Mouse (Mus musculus) embryonic stem cell, embryonic (primary cell): Measurements from ENCODE around the gene Dlx2.

Source experiments
- CTCF ChIA-PET, 4 experiments: fragments of 300-600 bp in 2 of 4; fragments of 350-600 bp in 2 of 4; sonication (Branson Sonifier 250); formaldehyde crosslinking; loops; one replicate each; lab custom pipeline; 2022; ENCODE audit warnings: inconsistent platforms in 2 of 4; lab: Charles Lee
- POLR2A ChIA-PET, 4 experiments: fragments of 300-600 bp in 2 of 4; fragments of 350-600 bp in 2 of 4; sonication (Branson Sonifier 250); formaldehyde crosslinking; loops; one replicate each; lab custom pipeline; 2022; ENCODE audit warnings: antibody characterized with exemption in 4 of 4, inconsistent platforms in 1 of 4; lab: Charles Lee

Dlx2 gene

DNA sequence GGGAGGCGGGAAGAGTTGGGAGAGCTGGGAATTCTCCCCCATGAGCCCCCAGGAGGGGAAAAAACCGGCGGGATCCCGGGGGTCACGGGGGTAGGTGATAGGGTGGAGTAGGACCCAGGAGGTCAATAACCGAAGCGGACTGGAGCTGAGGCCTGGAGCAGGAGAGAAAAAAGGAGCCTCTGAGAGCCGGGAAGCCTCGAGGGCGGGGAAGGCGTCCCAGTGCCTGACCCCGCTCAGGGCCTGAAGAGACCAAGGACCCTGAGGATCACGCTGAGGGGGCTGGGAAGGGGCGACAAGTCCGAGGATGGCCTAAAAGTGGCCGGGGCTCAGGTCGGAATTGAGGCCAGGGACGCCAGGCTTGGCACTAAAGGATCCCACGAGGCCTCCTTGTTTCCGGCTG lies 2.6 kb downstream of the Dlx2 start:
- POLR2A ChIA-PET = interaction anchor here in 3 of 4 experiments (0.8 to 7.2 kb wide), 8 partner anchors 7 to 173 kb away, joined by 3 to 58 read pairs (median 6); partner anchors contain the start of gene Dlx1 (in 1 of the 3)
- CTCF ChIA-PET = no interaction called here

- ChIA-PET POLR2A (interaction anchor here in 3 of 4 experiments (0.6 to 7.2 kb wide), 6 partner anchors 10 to 187 kb away, joined by 3 to 58 read pairs (median 10); partner anchors contain the start of gene Dlx1 (in 1 of the 3)), CTCF (no interaction called here)
These were observed 3.0 kb downstream of the Dlx2 start for GRCm38 (mm10) chr2:71543531-71543930.

DNA sequence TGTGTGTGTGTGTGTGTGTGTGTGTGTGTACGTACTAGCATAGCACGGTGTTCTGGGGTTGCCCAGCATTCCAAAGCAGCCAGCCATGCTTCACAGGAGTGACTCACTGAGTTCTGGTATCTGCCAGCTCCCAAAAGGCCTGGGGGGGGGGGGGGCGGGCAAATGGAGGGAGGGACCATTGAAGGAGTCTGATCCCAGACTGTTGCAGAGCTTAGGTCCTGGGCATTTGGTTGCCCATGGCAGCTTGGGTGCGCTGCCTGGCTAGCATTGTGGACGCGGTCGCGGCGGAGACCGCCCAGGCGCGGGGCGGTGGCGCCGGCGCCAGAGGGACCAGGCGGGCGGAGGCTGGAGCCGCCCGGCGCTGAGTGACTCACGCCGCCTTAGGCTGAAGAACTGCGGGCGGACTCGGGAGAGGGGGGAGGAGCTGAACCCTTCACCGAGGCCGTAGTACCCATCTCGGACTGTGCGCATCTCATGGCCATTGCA lies 3.7 kb downstream of the Dlx2 start:
- ChIA-PET POLR2A (interaction anchor here (0.6 to 7.2 kb wide), 7 partner anchors 10 to 186 kb away, joined by 3 to 58 read pairs (median 7); partner anchors contain the start of gene Dlx1 (in 1 of the 4)), CTCF (no interaction called here)

DNA sequence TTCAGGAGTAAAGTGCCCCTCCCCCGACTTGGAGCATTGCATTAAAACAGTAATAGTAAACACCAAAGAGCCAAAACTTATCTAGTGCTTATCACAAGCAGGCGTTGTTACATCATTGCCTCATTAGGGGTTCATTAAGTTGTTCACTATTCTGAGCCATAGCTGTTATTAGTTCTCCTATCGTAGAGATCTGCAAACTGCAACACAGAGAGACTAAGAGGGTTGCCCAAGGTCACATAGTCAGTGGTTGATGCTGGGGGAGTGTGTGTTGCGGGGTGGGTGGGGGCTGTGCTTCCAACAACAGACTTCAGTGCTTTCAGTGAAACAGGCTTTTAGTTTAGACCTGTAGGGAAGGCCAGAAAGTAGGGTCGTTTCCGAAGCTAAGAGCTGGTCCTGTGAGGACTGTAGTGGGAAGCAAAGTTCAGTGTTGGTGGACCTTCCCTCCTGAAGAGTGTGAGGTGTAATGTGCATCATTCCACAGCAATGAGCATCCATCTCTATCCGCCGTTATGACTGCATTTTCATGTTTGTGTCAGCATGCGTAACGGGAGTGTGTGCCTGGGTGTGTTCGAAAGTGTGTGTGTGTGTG lies 4.2 kb downstream of the Dlx2 start:
- POLR2A ChIA-PET = interaction anchor here in 2 of 4 experiments (1.5 to 7.2 kb wide), 4 partner anchors 9 to 14 kb away, joined by 7 to 58 read pairs (median 34); partner anchors contain the start of gene Dlx1 (in 1 of the 2)
- CTCF ChIA-PET = interaction anchor here in 1 of 4 experiments (1.1 kb wide), 1 partner anchor 13 kb away, joined by 3 read pairs; no protein-coding TSS in a partner anchor

- POLR2A ChIA-PET = interaction anchor here in 2 of 4 experiments (1.0 to 7.2 kb wide), 4 partner anchors 8 to 89 kb away, joined by 3 to 58 read pairs (median 34); partner anchors contain the start of genes Dlx1 (in 1 of the 2) and Metap1d (in 1 of the 2)
- CTCF ChIA-PET = interaction anchor here in 1 of 4 experiments (1.1 kb wide), 1 partner anchor 12 kb away, joined by 3 read pairs; no protein-coding TSS in a partner anchor
These were observed 4.9 kb downstream of the Dlx2 start for GRCm38 (mm10) chr2:71541418-71542226.

GRCm38 (mm10) chr2:71540611-71541417 lies 5.7 kb downstream of the Dlx2 start:
- POLR2A ChIA-PET = interaction anchor here in 2 of 4 experiments (1.0 to 7.2 kb wide), 8 partner anchors 9 to 88 kb away, joined by 3 to 58 read pairs (median 7); partner anchors contain the start of genes Dlx1 (in 1 of the 2) and Metap1d (in 1 of the 2)
- CTCF ChIA-PET = no interaction called here

- ChIA-PET POLR2A (interaction anchor here (0.7 to 5.5 kb wide), 12 partner anchors 10 to 85 kb away, joined by 3 to 56 read pairs (median 3); partner anchors contain the start of genes Dlx2 (in 2 of the 4) and Metap1d (in 1 of the 4)), CTCF (interaction anchor here in 2 of 4 experiments (0.7 to 1.0 kb wide), 2 partner anchors 44 to 85 kb away, joined by 3 read pairs; no protein-coding TSS in a partner anchor)
These were observed 12.1 kb downstream of the Dlx2 start for GRCm38 (mm10) chr2:71534242-71535052.

GRCm38 (mm10) chr2:71533094-71533493 lies 13.5 kb downstream of the Dlx2 start:
- POLR2A ChIA-PET = interaction anchor here in 2 of 4 experiments (0.6 to 5.5 kb wide), 4 partner anchors 11 to 1855 kb away, joined by 3 to 56 read pairs (median 4); partner anchors contain the start of gene Dlx2 (in 1 of the 2)
- CTCF ChIA-PET = interaction anchor here in 1 of 4 experiments (0.6 kb wide), 2 partner anchors 52 to 278 kb away, joined by 4 read pairs; no protein-coding TSS in a partner anchor

GRCm38 (mm10) chr2:71531990-71532970 lies 14.3 kb downstream of the Dlx2 start:
- CTCF ChIA-PET = interaction anchor here in 2 of 4 experiments (0.6 kb wide), 2 partner anchors 28 to 277 kb away, joined by 3 to 4 read pairs; no protein-coding TSS in a partner anchor
- POLR2A ChIA-PET = interaction anchor here in 3 of 4 experiments (0.6 to 5.5 kb wide), 9 partner anchors 8 to 1855 kb away, joined by 3 to 56 read pairs (median 4); partner anchors contain the start of genes Dlx2 (in 1 of the 3) and Hat1 (in 1 of the 3)

DNA sequence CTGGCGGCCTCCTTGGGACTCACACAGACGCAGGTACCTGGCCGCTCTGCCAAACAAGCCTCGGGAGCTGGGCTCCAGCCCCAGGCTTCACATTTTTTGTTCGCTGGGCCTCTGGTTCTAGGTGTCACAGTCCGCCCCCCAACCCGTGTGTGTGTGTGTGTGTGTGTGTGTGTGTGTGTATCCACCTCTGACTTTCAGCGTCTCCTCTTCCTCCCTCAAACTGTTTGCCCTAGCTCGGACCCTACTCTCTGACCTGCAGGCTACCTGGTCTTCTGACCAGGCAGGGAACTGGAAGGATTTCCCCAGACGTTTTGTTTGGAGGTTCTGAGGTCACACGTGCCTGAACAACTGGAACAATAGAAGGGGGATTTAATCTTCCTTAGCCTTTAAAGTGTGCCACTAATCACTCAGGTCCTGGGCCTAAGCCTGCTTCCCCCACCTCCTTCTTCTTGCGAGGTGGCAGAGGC lies 15.4 kb downstream of the Dlx2 start:
- POLR2A ChIA-PET = interaction anchor here in 3 of 4 experiments (1.0 to 5.5 kb wide), 7 partner anchors 9 to 143 kb away, joined by 3 to 56 read pairs (median 5); partner anchors contain the start of genes Dlx2 (in 1 of the 3), Hat1 (in 1 of the 3) and Metap1d (in 1 of the 3)
- CTCF ChIA-PET = no interaction called here

GRCm38 (mm10) chr2:71530391-71531123 lies 16.0 kb downstream of the Dlx2 start:
- POLR2A ChIA-PET = interaction anchor here in 3 of 4 experiments (1.0 to 5.5 kb wide), 6 partner anchors 9 to 77 kb away, joined by 3 to 56 read pairs (median 6); partner anchors contain the start of genes Dlx2 (in 1 of the 3) and Metap1d (in 1 of the 3)
- CTCF ChIA-PET = no interaction called here

GRCm38 (mm10) chr2:71529511-71530351 lies 16.8 kb downstream of the Dlx2 start:
- ChIA-PET POLR2A (interaction anchor here in 3 of 4 experiments (0.5 to 4.1 kb wide), 22 partner anchors 10 to 634 kb away, joined by 3 to 58 read pairs (median 4); partner anchors contain the start of genes Dlx2 (in 2 of the 3), Metap1d (in 2 of the 3), Hat1 (in 1 of the 3) and Pdk1 (in 1 of the 3)), CTCF (interaction anchor here in 1 of 4 experiments (0.6 to 1.5 kb wide), 4 partner anchors 12 to 308 kb away, joined by 3 read pairs; no protein-coding TSS in a partner anchor)
